Mouse (Mus musculus) adrenal gland, adult 8-10 months (tissue): Measurements from ENCODE around the gene Notch4. TPM values are rescaled to one million over a fixed set of nuclear protein-coding genes. Genes with fewer than 3 reads are reported as not detected.
A peak's percentile ranks its signal among the peaks of the same experiment; 100 is the strongest.

ENCODE experiments used
- DNase-seq: peaks from one replicate; pipeline ENCODE4 v3.0.0; 2022
- total RNA-seq, 4 experiments: library from RNA; stranded (reverse); gene quantifications; 2 replicates each; pipeline ENCODE4 v1.2.4; 2022

The Notch4 gene
- total RNA-seq, 4 experiments from 2014 or later = 25.8 to 39.8 (median 36.6) TPM

DNA sequence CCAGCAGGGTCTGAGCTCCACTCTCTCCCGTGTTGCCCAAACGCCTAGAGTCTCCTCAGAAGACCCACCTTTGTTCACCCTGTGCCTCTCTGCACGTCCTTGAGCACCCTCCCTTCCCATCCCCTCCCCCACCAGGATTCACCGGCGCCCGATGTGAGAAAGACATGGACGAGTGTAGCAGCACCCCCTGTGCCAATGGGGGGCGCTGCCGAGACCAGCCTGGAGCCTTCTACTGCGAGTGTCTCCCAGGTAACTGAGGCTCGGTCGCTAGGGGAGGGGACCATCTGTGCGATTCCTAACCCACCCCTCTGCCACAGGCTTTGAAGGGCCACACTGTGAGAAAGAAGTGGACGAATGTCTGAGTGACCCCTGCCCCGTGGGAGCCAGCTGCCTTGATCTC is 8.3 kb downstream of the Notch4 start:
- no peak for DNase-seq

DNA sequence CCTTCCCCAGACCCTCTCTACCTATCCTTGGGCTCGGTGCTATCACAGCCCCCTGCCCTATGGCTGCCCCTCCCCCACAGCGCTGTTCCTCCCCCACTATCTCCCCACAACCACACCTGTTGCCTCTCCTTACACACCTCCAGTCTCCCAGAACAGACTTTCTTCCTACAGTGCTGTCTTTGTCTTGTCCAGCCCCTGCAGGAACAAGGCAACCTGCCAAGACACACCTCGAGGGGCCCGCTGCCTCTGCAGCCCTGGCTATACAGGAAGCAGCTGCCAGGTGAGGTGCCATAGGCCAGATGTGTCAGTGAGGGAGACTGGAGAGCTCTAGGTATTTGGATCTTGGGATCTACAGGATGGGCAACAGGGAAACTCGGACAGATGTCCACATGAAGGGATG is 12.5 kb downstream of the Notch4 start:
- no peak for DNase-seq

DNA sequence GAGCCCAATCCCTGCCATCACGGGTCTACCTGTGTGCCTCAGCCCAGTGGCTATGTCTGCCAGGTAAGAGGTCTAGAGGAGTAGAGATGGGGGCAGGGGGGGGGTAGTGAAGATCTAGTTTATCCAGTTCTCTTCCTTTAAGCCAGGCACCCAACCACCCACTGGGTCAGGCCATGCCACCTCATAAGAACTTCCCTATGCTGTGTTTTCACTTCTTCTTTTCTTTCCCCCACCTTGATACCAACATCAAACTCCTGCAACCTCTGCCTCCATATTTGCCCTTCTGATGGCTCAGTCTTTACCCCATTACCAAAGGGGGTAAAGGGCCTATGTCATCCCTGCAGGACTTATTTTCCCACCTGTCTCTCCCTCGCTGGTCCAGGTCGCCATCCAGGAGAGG is 14.0 kb downstream of the Notch4 start:
- DNase-seq = no peak

DNA sequence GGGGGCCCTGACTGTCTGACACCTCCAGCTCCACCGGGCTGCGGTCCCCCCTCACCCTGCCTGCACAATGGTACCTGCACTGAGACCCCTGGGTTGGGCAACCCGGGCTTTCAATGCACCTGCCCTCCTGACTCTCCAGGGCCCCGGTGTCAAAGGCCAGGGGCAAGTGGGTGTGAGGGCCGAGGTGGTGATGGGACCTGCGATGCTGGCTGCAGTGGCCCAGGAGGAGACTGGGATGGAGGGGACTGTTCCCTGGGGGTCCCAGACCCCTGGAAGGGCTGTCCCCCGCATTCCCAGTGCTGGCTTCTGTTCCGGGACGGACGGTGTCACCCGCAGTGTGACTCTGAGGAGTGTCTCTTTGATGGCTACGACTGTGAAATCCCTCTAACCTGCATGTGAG is 18.5 kb downstream of the Notch4 start:
- no peak for DNase-seq

DNA sequence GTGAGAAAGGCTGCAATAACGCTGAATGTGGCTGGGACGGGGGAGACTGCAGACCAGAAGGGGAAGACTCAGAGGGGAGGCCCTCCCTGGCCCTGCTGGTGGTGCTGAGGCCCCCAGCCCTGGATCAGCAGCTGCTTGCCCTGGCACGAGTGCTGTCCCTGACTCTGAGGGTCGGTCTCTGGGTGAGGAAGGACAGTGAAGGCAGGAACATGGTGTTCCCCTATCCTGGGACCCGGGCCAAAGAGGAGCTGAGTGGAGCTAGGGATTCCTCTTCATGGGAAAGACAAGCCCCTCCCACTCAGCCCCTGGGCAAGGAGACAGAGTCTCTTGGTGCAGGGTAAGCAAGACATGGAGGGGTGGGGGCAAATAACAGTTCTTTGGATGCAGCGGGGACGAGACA is 19.3 kb downstream of the Notch4 start:
- no peak for DNase-seq

DNA sequence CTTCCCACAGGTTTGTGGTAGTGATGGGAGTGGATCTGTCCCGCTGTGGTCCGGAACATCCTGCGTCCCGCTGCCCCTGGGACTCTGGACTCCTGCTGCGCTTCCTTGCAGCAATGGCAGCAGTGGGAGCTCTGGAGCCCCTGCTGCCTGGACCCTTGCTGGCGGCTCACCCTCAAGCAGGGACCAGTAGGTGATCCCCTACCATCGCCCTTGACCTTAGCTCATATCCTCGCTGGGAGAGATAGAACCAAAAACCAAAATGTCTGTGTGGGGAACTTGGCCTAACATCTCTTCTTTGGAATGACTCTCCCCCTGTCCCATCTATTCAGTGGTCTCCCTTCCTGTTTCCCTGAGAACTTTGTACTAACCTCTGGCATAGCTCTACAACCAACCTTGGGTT is 19.8 kb downstream of the Notch4 start:
- no peak for DNase-seq

DNA sequence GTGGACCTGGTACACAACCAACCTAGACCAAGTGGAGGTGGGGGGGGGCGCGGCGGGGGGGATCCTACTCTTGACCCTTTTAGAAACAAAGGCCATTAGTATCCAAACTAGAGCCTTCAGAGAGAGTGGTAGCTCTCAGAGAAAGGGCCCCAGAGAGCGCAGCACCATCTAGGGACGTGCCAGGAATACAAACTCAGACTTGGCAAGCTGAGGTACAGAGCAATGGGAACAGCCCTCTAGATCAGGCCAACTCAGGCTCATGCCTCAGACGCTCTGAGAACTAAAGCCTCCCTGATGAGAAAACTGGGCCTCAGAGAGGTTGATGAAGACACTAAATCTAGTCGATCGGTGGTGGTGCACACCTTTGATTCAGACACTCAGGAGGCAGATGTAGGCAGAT is 21.1 kb downstream of the Notch4 start:
- DNase-seq = no peak

DNA sequence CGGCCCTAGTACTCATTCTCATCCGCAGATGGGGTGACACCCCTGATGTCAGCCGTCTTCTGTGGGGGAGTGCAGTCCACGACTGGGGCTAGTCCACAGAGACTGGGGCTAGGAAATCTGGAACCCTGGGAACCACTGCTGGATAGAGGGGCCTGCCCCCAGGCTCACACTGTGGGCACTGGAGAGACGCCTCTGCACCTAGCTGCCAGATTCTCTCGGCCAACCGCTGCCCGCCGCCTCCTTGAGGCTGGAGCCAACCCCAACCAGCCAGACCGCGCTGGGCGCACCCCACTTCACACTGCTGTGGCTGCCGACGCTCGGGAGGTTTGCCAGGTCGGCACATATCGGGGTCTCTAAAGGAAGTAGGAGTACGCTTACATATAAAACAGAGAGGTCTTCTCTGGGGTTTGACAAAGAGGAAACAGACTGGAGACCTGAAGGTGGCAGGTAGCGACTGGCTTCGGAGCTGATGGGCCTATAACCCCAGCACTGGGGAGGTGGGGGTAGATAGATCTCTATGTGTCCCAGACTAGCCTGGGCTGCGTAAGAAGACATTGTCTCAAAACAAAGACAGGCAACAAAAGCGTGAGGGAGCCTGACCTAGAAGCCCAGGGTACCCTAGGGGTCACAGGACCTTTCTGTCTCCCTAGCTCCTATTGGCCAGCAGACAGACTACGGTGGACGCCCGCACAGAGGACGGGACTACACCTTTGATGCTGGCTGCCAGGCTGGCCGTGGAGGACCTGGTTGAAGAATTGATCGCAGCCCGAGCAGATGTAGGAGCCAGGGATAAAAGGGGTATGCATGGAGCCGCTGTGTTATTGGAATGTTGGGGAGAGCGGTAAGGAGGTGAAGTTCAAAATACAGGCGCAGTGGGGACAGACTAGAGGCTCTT is 22.1 kb downstream of the Notch4 start:
- no peak for DNase-seq

DNA sequence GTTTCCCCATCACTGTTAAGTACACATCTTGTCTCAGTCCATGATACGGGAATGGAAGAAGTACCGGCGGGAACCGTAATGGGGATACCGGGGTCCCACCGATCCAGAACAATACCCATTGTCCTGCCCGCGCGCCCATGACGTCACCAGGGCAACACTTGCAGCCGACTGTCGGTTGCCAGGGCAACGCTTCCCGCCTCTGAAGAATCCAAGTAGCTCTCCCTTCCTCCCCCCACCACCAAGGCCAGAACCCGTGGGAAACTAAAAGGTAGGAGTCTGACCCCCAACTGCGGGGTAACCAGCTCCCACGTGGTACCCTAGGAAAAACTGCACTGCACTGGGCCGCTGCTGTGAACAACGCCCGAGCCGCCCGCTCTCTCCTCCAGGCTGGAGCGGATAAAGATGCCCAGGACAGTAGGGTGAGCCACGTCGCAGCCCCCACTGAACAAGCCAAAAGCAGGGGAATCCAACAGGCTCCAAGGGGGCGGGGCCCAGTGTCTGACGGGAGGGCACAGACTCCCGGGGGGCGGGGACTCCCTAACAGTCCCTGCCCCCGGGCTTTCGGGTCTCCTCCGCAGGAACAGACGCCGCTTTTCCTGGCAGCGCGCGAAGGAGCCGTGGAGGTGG is 22.8 kb downstream of the Notch4 start:
- DNase-seq = peak; percentile 86

DNA sequence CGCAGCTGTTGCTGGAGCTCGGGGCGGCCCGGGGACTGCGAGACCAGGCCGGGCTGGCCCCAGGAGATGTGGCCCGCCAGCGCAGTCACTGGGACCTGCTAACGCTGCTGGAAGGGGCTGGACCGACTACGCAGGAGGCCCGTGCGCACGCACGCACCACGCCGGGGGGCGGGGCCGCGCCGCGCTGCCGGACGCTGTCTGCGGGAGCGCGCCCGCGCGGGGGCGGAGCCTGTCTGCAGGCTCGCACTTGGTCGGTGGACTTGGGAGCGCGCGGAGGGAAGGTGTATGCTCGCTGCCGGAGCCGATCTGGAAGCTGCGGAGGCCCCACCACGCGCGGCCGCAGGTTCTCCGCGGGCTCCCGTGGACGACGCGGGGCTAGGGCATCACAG is 23.3 kb downstream of the Notch4 start:
- peak; percentile 95 for DNase-seq

DNA sequence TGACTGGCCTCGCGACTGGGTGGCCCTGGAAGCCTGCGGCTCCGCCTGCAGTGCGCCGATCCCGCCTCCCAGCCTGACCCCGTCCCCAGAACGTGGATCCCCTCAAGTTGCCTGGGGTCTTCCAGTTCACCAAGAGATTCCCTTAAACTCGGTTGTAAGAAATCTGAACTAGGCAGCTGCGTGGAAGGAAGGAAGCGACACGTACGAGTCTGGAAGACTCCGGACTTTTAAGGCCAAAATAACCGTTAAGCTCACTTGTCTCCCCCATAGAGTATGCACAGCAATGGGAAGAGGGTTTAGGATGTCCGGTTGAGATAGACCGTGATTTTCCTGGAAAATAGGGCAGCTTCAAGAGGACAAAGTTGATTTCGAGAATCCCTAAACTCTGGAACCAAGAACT is 23.7 kb downstream of the Notch4 start:
- DNase-seq = no peak

DNA sequence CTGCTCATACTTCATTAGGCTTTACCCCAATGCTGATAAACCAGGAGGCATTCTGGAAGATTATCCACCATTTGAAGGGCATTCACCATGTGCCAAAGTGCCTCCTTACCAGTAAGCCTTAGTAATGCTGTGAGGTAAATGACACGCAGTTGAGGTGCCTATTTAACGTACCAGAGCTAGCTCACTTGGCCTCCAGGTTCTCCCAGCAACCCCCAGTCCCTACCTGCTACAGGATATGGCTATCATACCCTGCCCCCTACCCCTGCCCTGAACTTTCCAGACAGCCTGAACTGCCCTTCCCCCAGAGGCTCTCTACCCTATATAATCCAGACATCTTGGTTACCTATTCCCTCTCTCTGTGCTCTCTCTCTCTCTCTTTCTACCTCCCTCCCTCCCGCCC is 24.7 kb downstream of the Notch4 start:
- DNase-seq = no peak

DNA sequence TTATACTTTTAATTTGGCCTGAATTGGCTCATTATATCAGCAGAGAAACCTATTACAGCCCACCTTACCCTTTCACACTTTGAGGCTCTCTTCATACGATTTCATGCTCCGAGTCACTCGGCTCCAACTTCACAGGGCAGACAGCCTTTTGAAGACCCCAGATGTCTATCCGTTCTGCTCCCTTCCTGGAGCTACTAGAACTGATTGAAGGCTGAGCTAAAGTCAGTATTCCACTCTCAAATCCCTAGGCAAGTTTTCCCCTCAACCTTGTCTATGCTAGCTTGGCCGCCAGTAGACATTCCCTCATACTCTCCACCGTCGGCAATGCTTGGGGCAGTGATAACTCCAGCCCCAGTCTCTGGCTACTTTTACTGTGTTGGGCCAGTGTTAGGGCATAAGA is 25.1 kb downstream of the Notch4 start:
- no peak for DNase-seq

DNA sequence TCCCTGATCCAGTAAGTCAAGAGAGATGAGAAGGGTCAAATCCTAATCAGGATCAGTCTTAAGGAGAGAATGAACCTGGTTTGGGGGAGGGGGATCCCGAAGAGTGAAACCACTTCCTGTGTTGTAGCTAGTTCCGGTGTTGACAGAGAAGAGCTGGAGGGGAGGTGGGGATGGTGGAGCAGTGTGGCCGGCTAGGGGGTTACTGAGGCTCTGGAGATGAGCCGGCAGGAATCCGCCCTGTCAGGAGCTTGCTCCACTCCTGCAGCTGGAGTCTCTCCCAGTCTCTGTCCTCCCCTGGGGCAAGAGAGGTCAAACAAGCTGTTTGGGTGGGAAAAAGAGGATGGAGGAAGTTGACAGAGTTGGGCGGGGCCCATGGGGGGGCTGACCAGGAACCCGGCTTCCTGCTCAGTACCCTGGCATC is 25.6 kb downstream of the Notch4 start, which contains the start of gene Gpsm3:
TSS of gene Gpsm3 (plus strand) at position 126 of the 421 bp plus-strand sequence.
- DNase-seq = no peak

DNA sequence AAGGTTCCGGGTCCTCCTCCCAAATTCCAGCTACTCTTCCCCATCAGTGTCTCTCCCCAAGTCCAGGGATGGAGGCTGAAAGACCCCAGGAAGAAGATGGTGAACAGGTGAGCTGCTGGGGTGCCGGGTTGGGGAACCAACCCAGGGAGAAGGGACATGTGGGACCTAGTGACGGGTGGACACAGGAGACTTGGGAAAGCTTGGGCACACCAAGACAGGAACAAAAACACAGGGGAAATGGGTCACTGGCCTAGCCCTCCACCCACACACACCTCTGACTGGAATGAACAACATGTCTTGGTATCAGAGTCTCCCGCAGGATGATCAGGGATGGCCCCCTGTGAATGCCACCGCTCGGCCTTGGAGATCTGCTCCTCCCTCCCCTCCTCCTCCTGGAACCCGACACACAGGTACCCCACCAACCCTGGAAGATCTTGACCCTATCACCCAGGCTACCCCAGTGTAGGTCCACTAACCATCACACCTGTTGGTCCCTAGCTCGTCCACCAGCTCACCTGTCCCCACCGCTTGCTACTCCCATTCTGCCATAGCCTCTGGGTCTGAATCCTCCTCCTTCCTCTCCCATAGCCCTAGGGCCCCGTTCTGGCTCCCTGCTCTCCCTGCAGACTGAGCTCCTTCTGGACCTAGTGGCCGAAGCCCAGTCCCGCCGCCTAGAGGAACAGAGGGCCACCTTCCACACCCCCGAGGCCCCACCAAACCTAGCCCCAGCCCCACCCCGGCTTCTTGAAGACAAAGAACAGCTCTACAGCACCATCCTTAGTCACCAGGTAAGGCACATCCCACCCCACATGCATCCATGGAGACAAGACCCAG is 26.3 kb downstream of the Notch4 start:
- no peak for DNase-seq

DNA sequence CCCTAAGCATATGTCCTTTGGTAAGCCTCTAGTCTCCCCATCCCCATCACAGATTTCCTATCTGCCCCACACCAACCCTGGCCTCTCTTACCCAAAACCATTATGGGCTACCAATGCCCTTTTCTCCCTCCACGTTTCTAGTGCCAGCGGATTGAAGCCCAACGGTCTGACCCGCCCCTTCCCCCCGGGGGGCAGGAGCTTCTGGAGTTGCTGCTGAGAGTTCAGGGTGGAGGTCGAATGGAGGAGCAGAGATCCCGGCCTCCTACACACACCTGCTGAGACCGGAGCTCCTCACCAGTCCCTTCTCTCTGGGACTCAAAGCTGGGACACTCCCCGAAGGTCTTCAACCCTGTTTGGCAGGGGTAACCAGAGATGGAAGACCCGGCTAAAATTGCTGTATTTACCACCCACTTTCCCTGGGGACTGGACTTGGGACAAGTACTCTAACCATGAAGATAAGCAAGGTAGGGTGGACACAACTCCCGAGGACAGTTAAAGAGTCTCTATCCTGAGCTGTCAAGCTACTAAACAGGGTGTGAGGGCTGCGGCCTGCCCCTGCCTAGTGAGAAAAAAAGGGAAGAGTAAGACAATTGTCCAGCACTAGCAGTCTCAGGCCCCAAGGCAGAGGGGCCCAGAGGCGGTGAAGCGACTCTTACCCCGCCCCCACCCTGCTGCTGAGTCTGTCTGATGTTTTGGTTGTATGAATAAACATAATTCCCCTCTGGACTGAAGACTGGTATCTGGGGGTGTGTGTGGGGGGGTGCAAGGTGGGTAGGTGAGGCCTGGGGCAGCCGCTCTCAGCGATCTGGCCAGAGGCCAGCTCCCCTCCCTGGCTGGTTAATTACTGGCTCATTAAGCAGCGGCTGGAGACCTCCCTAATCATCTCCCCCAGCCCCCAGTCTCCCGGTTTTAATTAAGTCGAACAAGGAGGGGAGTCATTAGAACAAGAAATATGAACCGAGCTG is 27.2 kb downstream of the Notch4 start, which contains the start of gene Pbx2:
TSS of gene Pbx2 (plus strand) at position 238 of the 965 bp plus-strand sequence.
- no peak for DNase-seq

DNA sequence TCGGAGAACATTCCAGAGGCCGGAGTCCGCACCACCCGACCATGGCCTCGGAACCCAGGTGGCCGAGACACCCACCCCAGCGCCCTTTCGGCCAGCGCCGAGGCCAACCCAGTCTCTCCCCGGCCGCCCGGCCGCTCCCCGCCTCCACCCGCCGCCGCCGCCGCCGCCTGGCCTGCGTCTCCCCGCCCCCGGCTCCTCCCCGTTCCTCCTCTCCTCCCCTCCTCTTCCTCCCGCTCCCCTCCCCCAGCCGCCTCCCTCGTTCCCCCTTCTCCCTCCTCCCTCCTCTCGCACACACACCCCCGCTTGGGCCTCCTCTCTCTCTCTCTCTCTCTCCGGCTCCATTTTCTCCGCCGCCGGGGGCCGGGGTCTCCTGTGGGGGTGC is 27.9 kb downstream of the Notch4 start:
- peak; percentile 77 for DNase-seq

DNA sequence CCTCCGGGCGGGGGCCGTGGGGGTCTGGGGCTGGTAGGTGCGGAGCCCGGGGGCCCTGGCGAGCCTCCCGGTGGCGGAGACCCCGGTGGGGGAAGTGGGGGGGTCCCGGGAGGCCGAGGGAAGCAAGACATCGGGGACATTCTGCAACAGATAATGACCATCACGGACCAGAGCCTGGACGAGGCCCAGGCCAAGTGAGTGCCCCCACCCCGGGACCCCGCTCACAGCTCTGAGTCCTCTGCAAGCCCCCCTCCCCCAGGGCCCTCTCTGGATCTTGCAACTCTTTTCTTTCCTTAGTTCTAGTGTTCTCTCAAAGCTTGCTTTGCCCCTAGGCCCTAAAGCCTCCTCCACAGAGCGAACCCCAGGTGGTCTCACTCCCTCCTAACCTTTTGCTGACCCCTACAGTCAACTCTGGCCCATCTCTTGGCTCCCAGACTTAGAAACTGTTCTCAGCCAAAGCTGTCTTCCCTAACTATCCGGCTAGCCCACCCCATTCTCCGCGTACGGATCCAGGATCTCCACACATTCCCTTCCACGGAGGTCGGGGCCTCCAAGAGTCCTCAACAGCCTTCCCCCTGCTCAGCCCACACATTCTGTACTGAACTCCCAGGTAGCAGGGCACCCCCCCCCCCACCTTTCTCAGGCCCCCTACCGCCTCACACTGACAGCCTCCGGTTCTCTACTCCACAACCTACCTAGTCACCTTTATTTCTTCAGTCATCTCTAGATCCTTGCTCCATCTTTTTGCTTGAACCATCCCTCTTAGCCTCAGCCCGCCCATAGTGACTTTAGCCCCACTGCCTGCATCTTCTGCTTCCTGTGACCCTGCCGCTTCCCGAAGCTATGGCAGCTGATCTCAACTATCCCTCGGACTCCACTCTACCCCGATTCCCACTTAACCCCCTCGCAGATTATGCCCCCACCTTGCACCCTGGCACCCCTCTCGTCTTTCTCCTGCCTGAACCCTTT is 28.8 kb downstream of the Notch4 start:
- no peak for DNase-seq

DNA sequence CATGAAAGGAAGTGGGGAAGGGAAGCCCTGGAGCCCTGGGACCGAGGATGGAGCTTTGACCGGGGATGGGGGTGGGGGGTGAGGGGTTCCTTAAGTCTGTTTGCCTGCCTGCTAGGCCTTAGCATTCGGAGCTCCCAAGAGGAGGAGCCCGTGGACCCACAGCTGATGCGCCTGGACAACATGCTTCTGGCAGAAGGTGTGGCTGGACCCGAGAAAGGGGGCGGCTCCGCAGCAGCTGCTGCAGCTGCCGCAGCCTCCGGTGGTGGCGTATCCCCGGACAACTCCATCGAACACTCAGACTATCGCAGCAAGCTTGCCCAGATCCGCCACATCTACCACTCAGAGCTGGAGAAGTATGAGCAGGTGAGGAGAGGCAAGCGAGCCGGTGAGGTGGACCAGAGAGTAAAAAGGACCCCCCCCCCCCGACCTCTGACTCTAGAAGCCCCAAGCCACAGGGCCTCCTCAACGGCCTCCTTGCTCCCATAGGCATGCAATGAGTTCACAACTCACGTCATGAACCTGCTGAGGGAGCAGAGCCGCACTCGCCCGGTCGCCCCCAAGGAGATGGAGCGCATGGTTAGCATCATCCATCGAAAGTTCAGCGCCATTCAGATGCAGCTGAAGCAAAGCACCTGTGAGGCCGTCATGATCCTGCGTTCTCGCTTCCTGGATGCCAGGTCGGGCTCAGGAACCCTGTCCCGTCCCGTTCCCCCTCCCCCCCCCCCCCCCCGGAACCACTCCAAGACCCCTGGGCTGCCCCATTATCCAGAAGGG is 29.9 kb downstream of the Notch4 start:
- no peak for DNase-seq

DNA sequence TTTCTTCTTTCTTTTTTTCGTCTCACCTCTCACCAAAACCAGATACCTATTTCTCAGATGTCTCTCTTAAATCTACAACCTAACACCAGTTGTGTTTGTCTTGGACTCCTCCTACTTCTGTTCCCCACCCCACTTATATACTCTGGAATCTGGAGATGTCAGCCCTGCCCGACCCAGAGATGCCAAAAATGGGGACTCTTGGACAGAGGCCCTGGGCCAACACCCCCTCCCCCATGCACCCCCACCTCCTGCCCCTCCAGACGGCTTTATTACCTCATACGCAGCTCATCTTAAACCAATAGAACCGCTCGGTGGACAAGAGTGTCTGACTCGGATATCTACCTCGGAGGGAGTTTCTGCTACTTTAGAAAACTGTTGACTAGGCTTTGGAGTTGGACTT is 32.0 kb downstream of the Notch4 start:
- no peak for DNase-seq
